Mouse (Mus musculus) adrenal gland, adult (tissue): ENCODE measurements around the gene Klhl29.
A peak's percentile ranks its signal among the peaks of the same experiment; 100 is the strongest.

Experiments
- DNase-seq, 2 experiments: peaks; one replicate each; pipeline ENCODE4 v3.0.0; 2022 to 2023; ENCODE audit warnings: low spot score in 1 of 2; ENCODE audit not compliant: inconsistent age in 2 of 2

Gene Klhl29

DNA sequence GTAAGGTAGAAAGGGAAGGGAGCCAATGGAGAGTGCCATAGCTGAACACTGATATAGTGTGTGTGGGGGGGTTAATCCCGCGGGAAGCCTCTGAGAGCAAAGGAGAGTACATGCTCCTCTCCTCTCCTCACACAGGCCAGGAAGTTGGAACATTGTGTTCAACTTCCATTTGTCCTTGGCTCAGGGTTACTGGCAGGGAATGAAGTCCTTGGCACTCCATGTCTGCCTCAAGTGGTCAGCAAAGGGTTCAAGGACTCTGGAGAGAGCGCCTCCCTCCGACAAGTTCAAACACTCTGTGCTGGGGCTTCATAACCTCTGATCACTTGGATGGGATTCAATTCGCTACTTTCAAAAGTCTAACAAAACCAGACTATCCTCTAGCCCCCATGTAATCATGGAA is 71.6 kb downstream of the Klhl29 start:
- DNase-seq: peak; percentile 80 to 85

DNA sequence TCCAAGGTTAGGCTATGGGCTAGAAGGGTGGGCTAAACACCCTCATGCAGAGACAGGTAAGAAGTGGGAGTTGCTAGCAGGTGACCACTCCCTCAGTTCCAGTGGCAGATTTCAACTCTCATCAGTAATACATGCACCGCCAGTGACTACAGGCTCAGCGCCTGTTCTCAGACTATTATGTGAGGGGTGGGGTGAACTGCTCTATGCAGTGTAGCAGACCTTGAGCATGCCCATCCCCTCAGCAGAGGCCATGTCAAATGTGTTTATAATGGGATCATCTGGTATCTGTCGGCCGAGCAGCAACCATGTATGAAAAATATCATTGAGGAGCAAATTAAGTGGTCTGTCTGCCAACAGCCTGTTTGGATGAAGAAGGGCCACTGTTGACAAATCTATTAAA is 72.4 kb downstream of the Klhl29 start:
- DNase-seq: no peak

DNA sequence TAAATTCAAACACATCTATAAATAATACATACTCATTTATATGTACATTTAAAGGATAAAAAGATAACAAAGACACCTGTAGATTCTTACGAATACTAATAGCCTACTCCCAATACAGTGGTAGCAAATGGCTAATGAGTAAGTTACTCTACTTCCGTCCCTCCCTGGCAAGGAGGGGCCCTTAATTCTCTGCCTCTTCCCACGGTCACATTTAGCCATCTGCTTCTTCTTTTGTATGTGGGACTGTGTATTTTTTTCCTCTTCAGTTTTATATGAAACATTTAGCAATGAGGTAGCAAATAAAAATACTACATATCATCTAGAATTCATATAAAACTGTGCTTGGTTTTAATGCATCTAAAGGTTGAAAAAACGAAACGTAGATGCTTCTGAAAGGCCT is 73.6 kb downstream of the Klhl29 start:
- no peak for DNase-seq

DNA sequence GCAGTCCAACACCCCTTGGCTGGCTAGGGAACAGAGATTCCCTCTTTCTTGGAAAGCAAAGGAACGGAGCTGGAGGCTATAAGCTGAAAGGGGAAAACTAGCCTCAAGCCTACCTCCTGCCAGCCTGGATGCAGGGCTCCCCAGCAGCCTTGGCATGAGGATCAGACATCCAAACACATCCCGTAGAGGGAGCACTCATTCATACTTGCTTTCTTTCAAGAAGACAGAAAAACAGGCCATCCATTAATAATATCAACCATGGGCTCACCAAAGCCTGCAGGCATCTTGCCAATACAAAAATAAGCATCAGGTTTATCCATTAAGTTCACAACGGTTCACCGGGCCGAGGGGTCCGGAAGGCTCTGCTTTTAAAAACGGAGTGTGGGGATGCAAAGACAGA is 79.1 kb downstream of the Klhl29 start:
- no peak for DNase-seq

DNA sequence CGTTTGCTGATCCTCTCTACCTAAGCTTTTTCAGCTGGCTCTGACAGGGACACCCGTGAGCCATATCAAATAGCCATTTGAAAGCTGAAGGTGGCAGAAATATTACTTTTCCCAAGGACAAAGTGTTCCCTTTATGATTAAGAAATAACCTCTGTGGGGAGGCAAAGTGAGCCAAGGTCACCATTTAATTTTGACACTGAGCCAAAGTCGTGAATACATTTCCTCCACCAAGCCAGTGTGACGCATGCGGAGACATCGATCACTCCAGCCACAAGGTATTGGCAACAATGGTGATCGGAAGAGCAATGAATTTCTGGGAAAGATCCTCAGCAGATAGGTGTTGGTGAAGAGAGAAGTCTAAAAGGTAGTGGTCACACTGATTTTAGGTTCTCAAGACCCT is 83.2 kb downstream of the Klhl29 start:
- DNase-seq: peak; percentile 71 to 90

DNA sequence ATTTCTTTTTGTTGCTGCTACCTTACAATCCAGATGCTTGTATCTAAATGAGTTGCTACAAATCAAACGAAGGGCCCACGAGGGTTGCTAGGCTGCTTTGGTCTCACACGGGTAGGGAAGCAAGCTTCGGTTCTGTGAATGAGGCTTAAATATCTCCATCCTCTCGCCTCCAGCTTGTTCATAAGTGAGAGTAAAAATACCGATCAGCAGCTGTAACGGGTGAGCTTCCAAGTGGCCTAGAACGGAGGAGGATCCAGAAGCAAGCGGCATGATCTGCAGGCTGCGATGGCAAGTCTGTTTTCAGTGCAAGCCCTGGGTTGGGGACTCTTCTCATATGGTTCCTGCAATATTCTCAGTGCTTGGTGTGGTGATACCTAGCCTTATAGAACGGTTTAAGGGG is 89.9 kb downstream of the Klhl29 start:
- DNase-seq: no peak

DNA sequence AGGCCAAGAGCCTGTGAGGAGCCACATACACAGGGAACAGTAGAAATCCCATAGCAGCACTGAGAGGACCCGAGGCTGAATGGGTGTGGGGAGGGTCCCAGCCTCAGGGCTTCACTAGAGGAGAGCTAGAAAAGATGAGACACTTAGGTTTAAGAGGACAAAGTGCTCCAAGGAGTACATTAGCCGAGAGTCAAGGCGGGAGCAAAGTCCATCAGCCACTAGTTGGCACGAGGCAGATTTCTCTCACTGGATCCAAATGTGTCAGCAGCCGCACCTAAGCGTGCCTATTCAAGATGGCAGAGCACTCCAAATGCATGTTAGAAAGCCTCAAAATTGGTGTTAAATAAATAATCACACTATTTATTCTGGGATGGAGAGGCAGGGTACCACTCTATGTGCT is 90.5 kb downstream of the Klhl29 start:
- DNase-seq: no peak

DNA sequence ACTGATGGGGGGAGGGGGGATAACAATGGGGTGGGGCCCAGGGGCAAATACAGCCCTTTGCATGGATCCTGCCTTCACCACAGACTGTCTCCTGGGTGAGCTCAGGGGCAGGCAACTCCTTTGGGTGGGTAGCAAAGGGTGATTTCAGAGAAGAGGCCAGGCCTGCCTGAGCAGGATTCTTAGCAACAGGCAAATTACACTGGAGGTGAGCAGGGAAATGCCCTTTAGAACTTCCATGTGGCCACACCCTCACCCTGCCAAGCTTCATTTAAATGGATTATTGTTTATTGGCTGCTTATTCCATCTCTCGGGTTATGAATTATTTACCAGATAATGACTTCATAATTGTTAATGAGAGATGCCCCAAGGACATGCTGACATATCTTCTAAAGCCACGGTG is 91.8 kb downstream of the Klhl29 start:
- peak in 1 of 2 experiments; percentile 63 for DNase-seq

DNA sequence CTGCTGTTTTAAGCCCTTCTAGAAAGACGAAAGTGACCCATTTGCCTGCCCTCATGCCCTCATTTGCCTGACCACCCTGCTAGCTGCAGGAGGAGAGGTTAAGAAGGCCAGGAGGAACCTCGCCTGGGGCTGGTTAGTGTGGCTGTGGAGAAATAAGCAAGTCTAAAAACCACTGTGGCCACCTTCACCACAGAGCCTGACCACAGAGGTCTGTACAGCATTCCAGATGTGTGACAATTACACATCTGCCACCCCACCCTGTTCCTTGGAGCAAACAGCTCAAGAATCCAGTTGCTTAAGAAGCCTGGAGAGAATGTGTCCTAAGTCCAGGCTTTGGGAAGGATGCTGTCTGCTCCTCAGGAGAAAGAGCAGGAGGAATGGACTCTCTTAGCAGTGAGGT is 92.9 kb downstream of the Klhl29 start:
- no peak for DNase-seq

DNA sequence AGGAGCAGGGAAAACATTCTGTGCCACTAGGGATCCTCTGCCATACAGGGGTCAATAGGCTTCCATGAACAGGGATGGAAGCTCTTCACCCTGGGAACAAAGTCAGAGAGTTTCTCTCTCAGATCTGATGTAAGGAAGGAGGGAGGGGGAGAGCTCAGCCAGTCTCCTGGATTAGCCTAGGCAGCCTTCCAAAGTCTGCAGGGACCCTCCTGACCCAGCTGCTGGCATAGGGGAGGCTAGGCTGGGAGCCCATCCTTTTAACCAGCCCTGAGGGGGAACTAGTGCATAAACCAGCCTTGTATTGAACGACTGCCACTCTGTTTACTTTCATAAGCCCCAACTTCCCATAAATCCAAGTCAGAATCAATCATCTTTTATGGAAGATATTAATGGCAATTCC is 95.6 kb downstream of the Klhl29 start:
- DNase-seq: no peak

DNA sequence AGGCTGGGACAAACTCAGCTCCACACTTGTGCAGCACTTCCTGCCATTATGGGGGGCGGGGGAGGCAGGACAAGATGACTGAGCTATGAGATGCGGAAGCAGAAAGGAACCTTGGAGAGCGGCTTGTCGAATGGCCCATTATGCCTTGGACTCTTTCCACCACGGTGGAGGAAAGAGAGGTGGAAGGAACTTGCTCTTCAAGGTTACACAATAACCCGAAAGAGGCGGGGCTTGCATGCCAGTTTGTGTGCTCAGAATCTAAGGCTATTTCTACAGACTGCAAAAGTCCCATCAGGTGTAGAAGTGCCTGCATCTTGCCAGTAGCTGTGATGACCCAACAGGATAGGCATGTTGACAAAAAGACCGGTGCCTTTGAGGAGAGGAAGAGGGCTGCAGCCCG is 98.5 kb downstream of the Klhl29 start:
- peak; percentile 69 to 90 for DNase-seq

DNA sequence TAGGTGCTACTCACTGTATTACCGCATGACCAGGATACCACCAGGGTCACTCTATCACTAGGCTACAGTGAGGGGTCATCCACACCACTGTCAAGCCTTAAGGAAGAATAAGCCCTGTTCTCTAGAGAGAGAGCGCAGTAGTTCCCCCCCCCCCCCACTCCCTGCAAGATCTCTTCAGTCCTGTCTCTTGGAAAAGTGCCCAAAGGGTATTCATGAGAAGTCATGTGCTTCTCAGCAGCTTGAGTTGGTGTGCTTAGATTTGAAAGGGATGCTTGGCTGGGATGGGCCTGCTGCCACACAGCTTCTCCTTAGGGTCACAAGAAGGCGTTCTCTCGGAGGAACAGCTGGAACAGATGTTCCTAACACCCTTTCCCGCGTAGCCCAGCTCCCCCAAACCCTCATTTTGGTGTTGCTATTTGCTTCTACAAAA is 100.0 kb downstream of the Klhl29 start:
- no peak for DNase-seq

DNA sequence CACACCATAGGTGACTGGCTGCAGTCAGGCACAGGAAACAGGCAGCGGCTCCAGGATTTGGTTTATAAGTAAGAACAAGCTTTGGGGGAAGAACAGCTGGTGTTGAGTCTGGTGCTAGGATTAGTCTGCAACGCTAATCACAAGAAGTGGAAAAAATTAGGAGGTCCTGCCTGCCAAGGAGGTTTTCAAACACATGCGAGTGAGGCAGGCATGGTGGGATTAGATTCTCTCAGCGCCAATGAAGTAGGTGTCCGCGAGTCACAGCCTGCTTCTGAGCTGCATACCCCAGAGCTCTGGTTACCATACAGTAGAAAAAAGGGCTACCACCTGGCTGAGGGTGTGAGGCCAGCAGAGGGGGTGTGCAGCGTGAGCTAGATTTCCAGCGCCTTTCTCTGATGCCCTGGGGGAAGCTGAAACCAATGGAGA is 101.0 kb downstream of the Klhl29 start:
- DNase-seq: no peak

DNA sequence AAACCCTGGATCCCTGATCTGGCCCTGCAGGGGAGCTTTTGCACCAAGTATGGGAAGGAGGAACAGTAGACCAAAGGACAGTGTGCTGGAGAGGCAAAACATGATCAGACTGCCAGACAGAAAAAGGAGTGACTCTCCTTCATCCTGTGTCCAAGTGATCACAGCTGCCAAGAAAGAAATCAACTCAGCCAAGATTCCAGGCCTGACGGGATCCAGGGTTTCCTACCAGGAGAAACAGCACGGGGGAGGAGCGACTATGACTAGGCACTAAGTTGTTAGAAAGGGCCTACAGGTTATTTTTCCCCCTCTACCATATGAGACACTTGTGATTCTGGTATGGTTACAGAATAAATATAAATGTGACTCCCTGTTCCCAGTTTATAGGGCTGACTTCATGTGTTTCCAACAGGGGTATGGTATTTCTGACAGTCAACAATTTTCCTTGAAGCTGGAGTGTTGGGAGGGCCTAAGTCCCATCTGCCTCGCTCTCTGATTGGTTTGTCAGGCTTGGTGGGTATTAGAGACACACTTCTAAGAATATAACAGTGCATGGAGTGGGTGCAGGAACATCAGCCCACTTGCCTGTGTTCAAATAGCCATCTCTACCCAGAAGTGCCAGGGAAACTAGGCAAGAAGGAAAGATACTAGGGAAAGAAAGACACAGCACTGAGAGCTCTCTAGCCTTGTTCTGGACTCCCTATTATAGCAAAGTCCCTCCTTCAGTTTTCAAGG is 102.0 kb downstream of the Klhl29 start:
- DNase-seq: peak in 1 of 2 experiments; percentile 74

DNA sequence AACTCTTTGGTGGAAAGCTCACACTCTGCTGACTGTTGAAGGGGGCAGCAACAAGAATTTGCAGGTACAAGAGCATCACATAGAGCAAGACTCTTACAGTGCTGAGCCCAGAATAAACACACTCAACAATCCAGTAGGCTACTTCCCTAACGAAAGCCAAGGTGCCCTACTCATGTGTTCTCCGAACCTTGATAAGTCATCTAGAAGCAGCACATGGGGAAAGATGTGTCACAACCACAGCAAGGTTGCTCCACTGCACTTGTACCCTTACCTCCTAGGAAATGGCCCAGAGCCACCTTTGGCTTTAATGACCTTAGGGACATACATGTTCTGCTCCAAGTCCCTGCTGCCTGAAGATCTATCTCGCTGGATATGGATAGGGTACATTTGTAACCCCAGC is 105.0 kb downstream of the Klhl29 start:
- DNase-seq: peak in 1 of 2 experiments; percentile 58

DNA sequence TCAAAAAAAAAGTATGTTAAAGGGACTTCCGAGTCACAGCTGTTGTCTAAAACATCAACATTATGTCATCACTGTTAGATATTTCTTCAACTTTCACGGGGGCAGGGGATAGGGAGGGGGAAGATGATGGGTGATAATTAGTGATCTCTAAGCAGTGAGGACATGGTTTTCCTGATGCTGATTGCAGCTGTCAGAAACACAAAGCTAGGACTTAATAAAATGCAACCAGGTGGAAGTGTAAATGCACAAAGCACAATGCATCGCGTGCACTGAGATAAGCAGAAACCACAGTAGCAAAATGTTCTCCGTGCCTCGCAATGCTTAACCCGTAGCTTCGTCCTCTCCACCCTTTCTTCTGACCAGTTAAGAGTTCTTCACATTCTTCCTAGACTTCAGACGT is 105.5 kb downstream of the Klhl29 start:
- no peak for DNase-seq

DNA sequence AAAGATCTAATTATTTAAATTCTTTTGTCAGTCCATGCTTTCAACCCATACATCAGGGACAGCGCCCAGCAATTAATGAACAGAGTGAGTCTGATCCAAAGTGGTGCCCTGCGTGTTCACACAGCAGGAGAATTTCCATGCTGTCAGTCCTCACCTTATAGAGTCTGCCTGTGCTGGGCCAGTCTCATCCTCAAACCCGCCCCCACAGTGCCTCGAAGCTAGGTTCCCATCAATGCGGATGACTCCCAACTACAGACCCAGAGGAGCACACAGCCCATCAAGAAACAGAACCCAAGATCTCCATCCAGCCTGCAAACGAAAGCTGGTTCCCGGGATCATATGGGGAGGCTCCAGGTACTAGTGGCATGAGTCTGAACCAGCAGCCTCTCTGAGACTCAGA is 106.4 kb downstream of the Klhl29 start:
- DNase-seq: no peak

DNA sequence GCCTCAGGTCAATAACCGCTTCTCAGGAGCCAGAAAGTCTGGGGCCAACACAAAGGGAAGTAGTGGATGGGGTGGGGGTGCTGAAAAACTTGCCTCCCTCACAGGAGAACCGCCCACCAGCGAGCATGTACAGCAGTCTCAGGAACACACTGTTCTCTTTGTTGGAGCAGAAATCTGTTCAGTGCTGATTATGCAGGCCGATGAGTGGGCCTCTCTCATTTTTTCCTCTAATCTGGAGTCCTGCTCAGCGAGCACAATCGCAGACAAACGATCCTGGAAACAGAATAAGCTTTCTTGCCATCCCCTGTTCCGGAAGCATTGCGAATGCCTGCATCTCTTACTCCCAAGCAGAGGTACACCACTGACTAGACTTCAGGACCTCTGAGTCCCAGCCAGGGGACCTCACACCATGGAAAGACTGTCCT is 107.3 kb downstream of the Klhl29 start:
- DNase-seq: peak; percentile 46 to 66

DNA sequence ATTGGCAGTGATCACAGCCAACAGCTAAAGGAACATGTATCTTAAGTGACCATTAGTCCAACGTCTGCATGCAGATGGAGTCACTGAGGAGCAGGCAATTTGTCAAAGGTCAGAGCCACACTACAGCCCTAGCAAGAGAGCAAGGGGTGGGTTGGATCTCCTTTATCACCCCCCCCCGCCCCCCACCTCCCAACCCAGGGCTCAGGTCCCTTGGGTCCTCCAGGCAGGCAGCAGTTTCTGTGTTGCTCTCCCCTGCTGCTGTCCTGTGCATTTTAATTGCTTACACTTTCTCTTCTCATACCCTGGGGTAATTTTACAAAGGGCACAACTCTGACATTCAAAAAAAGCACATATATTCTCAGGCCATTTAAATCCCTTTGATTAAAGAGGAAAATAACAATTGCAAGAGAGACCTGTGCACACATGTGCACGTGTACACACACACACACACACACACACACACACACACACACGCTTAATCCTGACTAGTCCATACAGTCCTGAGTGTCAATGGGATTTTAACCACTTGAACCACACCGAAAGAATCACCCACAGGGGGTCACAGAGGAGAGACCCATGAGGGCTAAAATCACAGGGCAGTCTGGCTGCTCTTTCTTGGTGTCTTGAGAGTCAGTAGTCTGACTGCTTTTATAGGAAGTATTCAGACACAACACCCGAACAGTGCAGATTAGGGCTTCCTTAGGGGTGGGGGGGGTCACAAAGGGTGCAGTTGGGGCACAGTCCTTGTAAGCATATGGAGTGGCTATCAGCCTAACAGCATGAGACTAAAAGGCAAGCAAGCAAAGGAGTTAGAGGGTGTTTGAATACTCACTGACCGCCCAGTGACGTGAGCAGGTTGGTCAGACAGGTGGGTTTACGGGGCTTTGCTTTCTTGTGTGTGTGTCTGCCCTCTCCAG is 108.0 kb downstream of the Klhl29 start:
- no peak for DNase-seq

DNA sequence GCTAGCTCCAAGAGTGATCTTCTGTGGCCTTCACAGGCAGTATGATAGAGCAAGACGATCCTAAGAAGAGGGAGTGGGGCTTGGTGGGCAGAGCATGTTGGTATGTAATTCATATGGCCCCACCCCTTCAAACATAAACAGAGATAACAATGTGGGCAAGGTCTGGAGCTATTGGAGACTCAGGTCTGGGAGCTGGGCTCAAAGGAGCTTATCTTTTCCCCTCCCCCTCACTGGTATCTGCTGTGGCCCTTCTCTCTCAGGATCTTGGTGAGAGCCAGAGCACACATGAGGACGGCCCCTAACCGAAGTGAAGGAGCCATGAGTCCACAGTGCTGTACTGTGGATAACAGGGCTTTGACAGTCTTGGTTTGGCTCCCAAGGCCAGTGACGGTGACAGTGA is 108.7 kb downstream of the Klhl29 start:
- peak in 1 of 2 experiments; percentile 58 for DNase-seq

DNA sequence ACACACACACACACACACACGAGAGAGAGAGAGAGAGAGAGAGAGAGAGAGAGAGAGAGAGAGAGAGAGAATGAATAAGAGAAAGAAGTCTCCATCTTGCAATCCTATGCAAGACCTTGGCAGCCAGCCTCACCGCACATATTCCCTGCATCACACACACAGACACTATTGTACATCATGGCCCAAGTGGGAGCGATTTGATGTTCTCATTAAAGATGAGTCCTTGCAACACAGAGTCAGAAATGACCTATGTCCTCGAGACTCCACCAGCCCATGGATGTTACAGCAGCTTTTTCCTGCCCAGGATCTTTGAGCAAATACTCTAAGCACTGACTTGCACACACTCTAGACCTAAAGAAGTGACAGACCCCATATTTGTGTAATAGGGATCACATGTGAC is 114.0 kb downstream of the Klhl29 start:
- DNase-seq: peak in 1 of 2 experiments; percentile 54

DNA sequence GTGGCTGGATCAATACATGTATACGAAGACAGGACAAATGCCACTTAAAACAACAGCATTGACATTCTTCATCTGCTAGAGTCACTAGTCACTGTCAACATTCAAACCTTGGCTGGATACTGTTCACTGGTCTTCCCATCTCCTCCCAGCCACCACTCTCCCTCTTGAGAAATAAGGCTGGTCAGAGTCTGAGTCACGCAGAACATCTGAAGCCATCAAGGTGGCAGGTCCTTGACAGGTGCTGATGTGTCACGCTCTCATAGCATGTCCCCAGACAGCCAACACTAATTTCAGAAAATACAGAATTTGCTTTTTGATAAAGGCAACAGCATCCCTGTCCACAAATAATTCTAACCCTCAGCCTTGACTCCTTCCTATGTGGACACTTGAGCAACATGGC is 116.7 kb downstream of the Klhl29 start:
- peak in 1 of 2 experiments; percentile 79 for DNase-seq
